21 mouse cellular contexts compared by ENCODE assay signal in genomic region chr2:127240065-127240464, GRCm38 (mm10).
"Had no signal": no experiment of that assay in that cellular context is flagged by ENCODE, and none has a peak within 500 bp of the region (broad histone marks: within the 10 kb centered on the region; RNA-seq: fewer than 3 reads in every experiment).

No protein-coding gene starts in this region.

- H3K4me1 ChIP-seq: limb, embryonic 10.5 days; limb, embryonic 13.5 days; midbrain, embryonic 15.5 days; neural tube, embryonic 12.5 days; neural tube, embryonic 15.5 days had no signal

- H3K27me3 ChIP-seq: limb, embryonic 13.5 days; midbrain, embryonic 15.5 days; neural tube, embryonic 12.5 days; neural tube, embryonic 15.5 days had no signal

- DNase-seq: layer of hippocampus, adult 9-11 months; liver; lung, adult 2 months; lung, postnatal 14 days; lung, postnatal 4 days; retina, postnatal 1 day; thymus, adult 2 months; thymus, postnatal 14 days; thymus, postnatal 4 days had no signal

- ATAC-seq: hindbrain, postnatal 0 days; inflammation-experienced regulatory T-cells, adult 6 months; intestine, embryonic 16.5 days; midbrain, embryonic 15.5 days had no signal

- H3K9me3 ChIP-seq: limb, embryonic 10.5 days; limb, embryonic 13.5 days; midbrain, embryonic 15.5 days; neural tube, embryonic 12.5 days; neural tube, embryonic 15.5 days had no signal

- H3K27ac ChIP-seq: hindbrain, postnatal 0 days; layer of hippocampus, adult 2 months; limb, embryonic 10.5 days; limb, embryonic 13.5 days; liver, embryonic 14.5 days; midbrain, embryonic 15.5 days; neural tube, embryonic 12.5 days; neural tube, embryonic 15.5 days; stomach, postnatal 0 days had no signal

- H3K4me2 ChIP-seq: limb, embryonic 13.5 days; midbrain, embryonic 11.5 days; midbrain, embryonic 15.5 days; neural tube, embryonic 12.5 days; neural tube, embryonic 15.5 days had no signal

- H3K4me3 ChIP-seq: layer of hippocampus, adult 2 months; limb, embryonic 10.5 days; limb, embryonic 13.5 days; midbrain, embryonic 15.5 days; neural tube, embryonic 12.5 days; neural tube, embryonic 15.5 days had no signal

- H3K9ac ChIP-seq: limb, embryonic 13.5 days; liver, embryonic 14.5 days; midbrain, embryonic 15.5 days; neural tube, embryonic 12.5 days; neural tube, embryonic 15.5 days had no signal
